Mouse (Mus musculus): ENCODE measurements around the gene Xrcc5. TPM values are rescaled to one million over a fixed set of nuclear protein-coding genes. Genes with fewer than 3 reads are reported as not detected.

The Xrcc5 gene
- polyA plus RNA-seq, 1 experiment from 2014 or later: 35.4 TPM

DNA sequence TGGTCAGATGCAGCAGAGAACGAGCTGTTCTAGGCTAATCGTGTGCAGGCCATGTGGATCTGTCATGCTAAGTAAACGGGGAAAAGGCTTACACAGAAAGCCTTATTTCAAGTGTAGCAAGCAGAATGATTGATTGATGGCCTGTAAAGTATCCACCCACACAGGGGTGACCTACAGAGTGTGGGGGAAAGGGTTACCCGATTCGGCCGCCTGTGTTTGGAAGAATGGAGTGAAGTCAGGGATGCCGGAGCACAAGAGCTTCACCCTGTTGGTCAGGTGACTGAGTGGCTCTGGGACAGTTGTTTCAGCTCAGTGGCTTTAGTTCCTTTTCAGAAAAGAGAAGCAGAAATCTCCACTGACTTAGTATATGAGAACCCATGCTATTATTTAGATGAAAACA is 9.7 kb downstream of the Xrcc5 start:
- no peak for ATAC-seq (ENCODE audit: borderline replicate concordance, extremely low read depth, low FRiP score, low TSS enrichment)
- Histone ChIP-seq H3K4me3 (no peak overlapping the region), H3K9me3 (no peaks in the 10 kb centered on the region), H3K4me1 (peaks cover 4% of the 10 kb centered on the region; the same call in 1 of the 2 replicates), H3K4me2 (no peak overlapping the region), H3K36me3 (peaks cover 11% of the 10 kb centered on the region), H3K27ac (no peak overlapping the region), H3K9ac (no peak overlapping the region), H3K27me3 (no peaks in the 10 kb centered on the region)
- WGBS: 55% methylated on average over 7 of the region's 7 CpGs

DNA sequence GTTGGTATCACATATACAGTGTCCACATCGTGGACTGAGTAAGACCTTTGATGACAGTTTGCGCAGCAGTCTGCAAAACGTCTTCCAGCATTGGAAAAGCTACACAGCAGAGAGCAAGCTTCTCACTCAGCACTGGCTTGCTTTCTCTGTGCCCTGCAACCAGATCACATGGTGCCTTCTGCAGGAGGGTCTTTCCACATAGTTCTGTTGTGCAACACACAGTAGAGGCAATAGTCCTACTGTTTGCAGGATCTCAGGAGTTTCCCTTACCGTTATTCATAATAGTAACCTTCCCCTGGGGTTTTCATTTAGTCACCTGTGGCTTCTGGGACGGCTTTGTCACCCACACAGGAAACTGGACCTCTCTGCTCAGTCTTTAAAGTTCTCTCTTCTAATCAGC is 13.5 kb downstream of the Xrcc5 start:
- no peaks in the 10 kb centered on the region for H3K27me3 ChIP-seq
- H3K9ac ChIP-seq: no peak overlapping the region
- H3K4me2 ChIP-seq: no peak overlapping the region
- H3K36me3 ChIP-seq: peaks cover 11% of the 10 kb centered on the region
- H3K4me3 ChIP-seq: no peak overlapping the region
- no peak for ATAC-seq (ENCODE audit: borderline replicate concordance, extremely low read depth, low FRiP score, low TSS enrichment)
- WGBS: 94% methylated on average over 5 of the region's 5 CpGs
- peaks cover 4% of the 10 kb centered on the region; the same call in 1 of the 2 replicates for H3K4me1 ChIP-seq
- H3K9me3 ChIP-seq: no peaks in the 10 kb centered on the region
- no peak overlapping the region for H3K27ac ChIP-seq

- H3K4me3 ChIP-seq: no peak overlapping the region
- H3K4me1 ChIP-seq: no peaks in the 10 kb centered on the region
- H3K9me3 ChIP-seq: no peaks in the 10 kb centered on the region
- no peak overlapping the region for H3K9ac ChIP-seq
- no peak overlapping the region for H3K27ac ChIP-seq
- H3K36me3 ChIP-seq: peaks cover 18% of the 10 kb centered on the region
- no peak overlapping the region for H3K4me2 ChIP-seq
- ATAC-seq (ENCODE audit: borderline replicate concordance, extremely low read depth, low FRiP score, low TSS enrichment): no peak
- no peaks in the 10 kb centered on the region for H3K27me3 ChIP-seq
- 90% methylated on average over 4 of the region's 4 CpGs for WGBS
Measured at GRCm38 (mm10) chr1:72323248-72323647, 16.0 kb downstream of the Xrcc5 start.

DNA sequence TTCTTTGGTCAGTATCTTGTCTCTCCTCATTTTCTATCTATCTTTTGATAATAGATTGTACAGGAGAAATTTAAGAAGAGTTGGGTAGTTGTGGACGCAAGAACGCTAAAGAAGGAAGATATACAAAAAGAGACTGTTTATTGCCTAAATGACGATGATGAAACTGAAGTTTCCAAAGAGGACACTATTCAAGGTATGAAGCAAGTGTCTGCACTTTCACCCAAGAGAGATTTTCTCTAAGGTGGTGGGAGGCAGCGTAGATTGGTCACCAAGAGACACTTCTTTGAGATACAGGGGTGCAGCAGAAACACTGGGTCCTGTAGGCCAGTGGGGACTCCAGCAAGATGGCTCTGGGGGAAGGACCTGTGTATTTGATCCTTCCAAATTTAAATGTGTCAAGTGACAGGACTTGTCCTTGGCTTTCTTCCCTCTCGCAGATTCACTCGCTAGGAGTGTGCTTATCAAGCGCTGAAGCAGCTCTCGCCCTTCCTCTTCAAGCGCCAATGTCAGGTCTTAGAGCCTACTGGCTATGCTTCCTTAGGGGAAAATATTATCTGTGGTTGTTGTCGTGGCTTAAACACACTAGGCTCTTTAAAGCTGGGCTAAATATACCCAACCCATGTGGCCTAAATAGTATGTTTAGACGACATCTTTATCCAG is 19.1 kb downstream of the Xrcc5 start:
- no peaks in the 10 kb centered on the region for H3K9me3 ChIP-seq
- H3K4me1 ChIP-seq: no peaks in the 10 kb centered on the region
- H3K4me3 ChIP-seq: no peak overlapping the region
- H3K4me2 ChIP-seq: no peak overlapping the region
- no peak overlapping the region for H3K9ac ChIP-seq
- H3K36me3 ChIP-seq: peaks cover 20% of the 10 kb centered on the region
- no peak for ATAC-seq (ENCODE audit: borderline replicate concordance, extremely low read depth, low FRiP score, low TSS enrichment)
- no peak overlapping the region for H3K27ac ChIP-seq
- WGBS: 92% methylated on average over 11 of the region's 11 CpGs
- no peaks in the 10 kb centered on the region for H3K27me3 ChIP-seq

DNA sequence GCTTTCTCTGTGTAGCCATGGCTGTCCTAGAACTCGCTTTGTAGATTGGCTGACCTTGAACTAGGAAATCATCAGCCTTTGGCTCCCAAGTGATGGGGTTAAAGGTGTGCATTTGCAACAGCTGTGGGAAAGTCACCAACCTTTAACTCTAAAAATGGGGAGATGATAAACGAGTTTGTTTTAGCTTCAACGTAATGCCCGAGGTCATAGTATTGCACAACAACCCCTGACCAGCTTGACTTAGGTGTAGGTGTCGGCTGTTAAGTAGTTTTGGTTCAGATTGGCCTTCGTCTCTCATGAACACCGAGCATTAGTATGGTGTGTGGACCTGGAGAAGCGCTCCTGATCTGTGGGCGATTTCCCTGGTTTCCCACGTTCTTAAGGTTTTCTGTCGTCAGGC is 27.6 kb downstream of the Xrcc5 start:
- H3K27ac ChIP-seq: no peak overlapping the region
- H3K4me3 ChIP-seq: no peak overlapping the region
- 88% methylated on average over 11 of the region's 11 CpGs for WGBS
- no peak for ATAC-seq (ENCODE audit: borderline replicate concordance, extremely low read depth, low FRiP score, low TSS enrichment)
- H3K9me3 ChIP-seq: no peaks in the 10 kb centered on the region
- H3K9ac ChIP-seq: no peak overlapping the region
- no peaks in the 10 kb centered on the region for H3K27me3 ChIP-seq
- peaks cover 18% of the 10 kb centered on the region for H3K36me3 ChIP-seq
- H3K4me2 ChIP-seq: no peak overlapping the region
- no peaks in the 10 kb centered on the region for H3K4me1 ChIP-seq

- H3K27ac ChIP-seq: no peak overlapping the region
Measured at GRCm38 (mm10) chr1:72336780-72337179, 29.6 kb downstream of the Xrcc5 start.

GRCm38 (mm10) chr1:72338341-72338740 is 31.1 kb downstream of the Xrcc5 start:
- H3K36me3 ChIP-seq: peaks cover 24% of the 10 kb centered on the region; the same call in 1 of the 2 replicates
- H3K9me3 ChIP-seq: no peaks in the 10 kb centered on the region
- H3K4me3 ChIP-seq: no peak overlapping the region
- no peak for ATAC-seq (ENCODE audit: borderline replicate concordance, extremely low read depth, low FRiP score, low TSS enrichment)
- no peaks in the 10 kb centered on the region for H3K4me1 ChIP-seq
- WGBS: 81% methylated on average over 5 of the region's 5 CpGs
- H3K9ac ChIP-seq: no peak overlapping the region
- H3K27ac ChIP-seq: no peak overlapping the region
- no peaks in the 10 kb centered on the region for H3K27me3 ChIP-seq
- H3K4me2 ChIP-seq: no peak overlapping the region

More at GRCm38 (mm10) chr1:72336780-72337179, 29.6 kb downstream of the Xrcc5 start:
- Histone ChIP-seq H3K4me3 (no peak overlapping the region), H3K4me2 (no peak overlapping the region), H3K9me3 (no peaks in the 10 kb centered on the region), H3K4me1 (no peaks in the 10 kb centered on the region), H3K27me3 (no peaks in the 10 kb centered on the region), H3K36me3 (peaks cover 16% of the 10 kb centered on the region; the same call in 1 of the 2 replicates), H3K9ac (no peak overlapping the region)
- 94% methylated on average over 8 of the region's 8 CpGs for WGBS
- no peak for ATAC-seq (ENCODE audit: borderline replicate concordance, extremely low read depth, low FRiP score, low TSS enrichment)

GRCm38 (mm10) chr1:72347873-72348272 is 40.7 kb downstream of the Xrcc5 start:
- Histone ChIP-seq H3K9me3 (no peaks in the 10 kb centered on the region), H3K4me3 (no peak overlapping the region), H3K36me3 (peaks cover 13% of the 10 kb centered on the region; the same call in 1 of the 2 replicates), H3K27ac (no peak overlapping the region), H3K4me2 (no peak overlapping the region), H3K27me3 (no peaks in the 10 kb centered on the region), H3K4me1 (no peaks in the 10 kb centered on the region), H3K9ac (no peak overlapping the region)
- ATAC-seq (ENCODE audit: borderline replicate concordance, extremely low read depth, low FRiP score, low TSS enrichment): no peak
- WGBS: 86% methylated on average over 6 of the region's 6 CpGs

GRCm38 (mm10) chr1:72354856-72355255 is 47.6 kb downstream of the Xrcc5 start:
- no peaks in the 10 kb centered on the region for H3K4me1 ChIP-seq
- no peak overlapping the region for H3K9ac ChIP-seq
- H3K9me3 ChIP-seq: no peaks in the 10 kb centered on the region
- no peak overlapping the region for H3K27ac ChIP-seq
- no peak overlapping the region for H3K4me2 ChIP-seq
- 96% methylated on average over 2 of the region's 2 CpGs for WGBS
- no peaks in the 10 kb centered on the region for H3K27me3 ChIP-seq
- no peak for ATAC-seq (ENCODE audit: borderline replicate concordance, extremely low read depth, low FRiP score, low TSS enrichment)
- H3K4me3 ChIP-seq: no peak overlapping the region
- H3K36me3 ChIP-seq: 0 out of 2 replicates have a peak, but pooled peaks cover 2% of the 10 kb centered on the region

- Histone ChIP-seq H3K4me2 (no peak overlapping the region), H3K36me3 (0 out of 2 replicates have a peak, but pooled peaks cover 2% of the 10 kb centered on the region), H3K27me3 (no peaks in the 10 kb centered on the region), H3K9ac (no peak overlapping the region), H3K27ac (no peak overlapping the region), H3K9me3 (no peaks in the 10 kb centered on the region), H3K4me1 (no peaks in the 10 kb centered on the region), H3K4me3 (no peak overlapping the region)
- 78% methylated on average over 2 of the region's 2 CpGs for WGBS
- no peak for ATAC-seq (ENCODE audit: borderline replicate concordance, extremely low read depth, low FRiP score, low TSS enrichment)
Measured at GRCm38 (mm10) chr1:72358216-72358615, 51.0 kb downstream of the Xrcc5 start.

- H3K27me3 ChIP-seq: no peaks in the 10 kb centered on the region
- H3K9ac ChIP-seq: no peak overlapping the region
- H3K27ac ChIP-seq: no peak overlapping the region
- H3K4me1 ChIP-seq: no peaks in the 10 kb centered on the region
- H3K4me3 ChIP-seq: no peak overlapping the region
- ATAC-seq (ENCODE audit: borderline replicate concordance, extremely low read depth, low FRiP score, low TSS enrichment): no peak
- H3K9me3 ChIP-seq: no peaks in the 10 kb centered on the region
- H3K4me2 ChIP-seq: no peak overlapping the region
- 0 out of 2 replicates have a peak, but pooled peaks cover 2% of the 10 kb centered on the region for H3K36me3 ChIP-seq
- WGBS: 83% methylated on average over 2 of the region's 2 CpGs
Measured at GRCm38 (mm10) chr1:72359462-72359861, 52.2 kb downstream of the Xrcc5 start.

- H3K4me2 ChIP-seq: no peak overlapping the region
- no peak overlapping the region for H3K9ac ChIP-seq
- no peak for ATAC-seq (ENCODE audit: borderline replicate concordance, extremely low read depth, low FRiP score, low TSS enrichment)
- H3K4me1 ChIP-seq: no peaks in the 10 kb centered on the region
- no peaks in the 10 kb centered on the region for H3K9me3 ChIP-seq
- 96% methylated on average over 4 of the region's 4 CpGs for WGBS
- H3K27ac ChIP-seq: no peak overlapping the region
- no peak overlapping the region for H3K4me3 ChIP-seq
- H3K36me3 ChIP-seq: 0 out of 2 replicates have a peak, but pooled peaks cover 2% of the 10 kb centered on the region
- H3K27me3 ChIP-seq: no peaks in the 10 kb centered on the region
Measured at GRCm38 (mm10) chr1:72360809-72361208, 53.6 kb downstream of the Xrcc5 start.
